Mouse (Mus musculus) neural tube, embryonic 13.5 days (tissue): ENCODE measurements around the gene Rapgef4. TPM values are rescaled to one million over a fixed set of nuclear protein-coding genes. Genes with fewer than 3 reads are reported as not detected.

ENCODE experiments used
- ATAC-seq: fragments of 200-750 bp; cut with Nextera tagmentation; 2 replicates; pipeline ENCODE4 v1.8.0; 2017; ENCODE audit warnings: low read depth, mild to moderate bottlenecking, moderate TSS enrichment, moderate library complexity
- H3K27ac ChIP-seq: fragments of 300-500 bp; sonication (generic); replicated peaks from 2 replicates; pipeline ENCODE4 v1.5.1; 2015; ENCODE audit warnings: moderate library complexity, mild to moderate bottlenecking, inconsistent platforms
- H3K27me3 ChIP-seq: fragments of 300-500 bp; sonication (generic); 2 replicates; pipeline ENCODE4 v1.6.1; 2015; ENCODE audit warnings: mild to moderate bottlenecking, inconsistent platforms
- H3K36me3 ChIP-seq: fragments of 300-500 bp; sonication (generic); 2 replicates; pipeline ENCODE4 v1.6.1; 2015; ENCODE audit warnings: mild to moderate bottlenecking, inconsistent platforms
- H3K4me1 ChIP-seq: fragments of 300-500 bp; sonication (generic); replicated peaks from 2 replicates; pipeline ENCODE4 v1.6.1; 2015; ENCODE audit warnings: inconsistent platforms
- H3K4me2 ChIP-seq: fragments of 300-500 bp; sonication (generic); 2 replicates; pipeline ENCODE4 v1.6.1; 2015; ENCODE audit warnings: inconsistent platforms, mild to moderate bottlenecking, moderate library complexity
- H3K4me3 ChIP-seq: fragments of 300-500 bp; sonication (generic); 2 replicates; pipeline ENCODE4 v1.5.1; 2015; ENCODE audit warnings: mild to moderate bottlenecking, inconsistent platforms
- H3K9ac ChIP-seq: fragments of 300-500 bp; sonication (generic); 2 replicates; pipeline ENCODE4 v1.6.1; 2015; ENCODE audit warnings: moderate library complexity, mild to moderate bottlenecking, inconsistent platforms
- H3K9me3 ChIP-seq: fragments of 300-500 bp; sonication (generic); 2 replicates; pipeline ENCODE4 v1.6.1; 2016; ENCODE audit warnings: inconsistent platforms
- WGBS: fragments of 180-500 bp; shearing (Covaris S2); methylation state at CpG from one replicate; pipeline ENCODE4 v1.1.7; 2015; 5-methylcytosine and 5-hydroxymethylcytosine counted together
- polyA plus RNA-seq: library from polyadenylated mRNA; unstranded; fragments of >200 nt; fragmentation: Nextera tagmentation; extraction: Ambion mirVana; gene quantifications from 2 replicates; pipeline ENCODE4 v1.2.1, GENCODE M21; 2015

Rapgef4 gene
- polyA plus RNA-seq, 1 experiment from 2014 or later = 24.7 TPM

DNA sequence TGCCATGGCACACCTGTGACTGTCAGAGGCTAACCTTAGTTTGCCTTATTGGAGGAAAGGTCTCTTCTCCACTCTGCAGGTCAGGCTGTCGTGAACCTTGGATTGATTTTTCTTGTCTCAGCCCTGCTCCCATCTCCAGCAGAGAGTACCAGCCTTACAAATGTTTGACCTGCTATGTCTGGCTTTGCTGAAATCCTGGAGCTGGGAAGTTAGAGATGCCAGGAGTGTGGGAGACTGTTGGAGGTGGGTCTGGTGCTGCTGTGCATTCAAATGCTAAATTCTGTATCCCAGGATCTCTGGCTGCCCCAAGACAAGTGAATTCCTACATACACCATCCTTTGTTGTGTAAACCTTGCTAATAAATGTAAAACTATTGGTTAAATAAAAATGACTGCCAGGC lies 37.7 kb downstream of the Rapgef4 start:
- Histone ChIP-seq H3K4me2 (no peak overlapping the region), H3K9ac (no peak overlapping the region), H3K27ac (no peak overlapping the region), H3K9me3 (no peaks in the 10 kb centered on the region), H3K4me1 (peaks cover 7% of the 10 kb centered on the region), H3K4me3 (no peak overlapping the region), H3K27me3 (no peaks in the 10 kb centered on the region), H3K36me3 (no peaks in the 10 kb centered on the region)
- ATAC-seq = no peak
- 63% methylated on average over 1 of the region's 1 CpGs for WGBS

DNA sequence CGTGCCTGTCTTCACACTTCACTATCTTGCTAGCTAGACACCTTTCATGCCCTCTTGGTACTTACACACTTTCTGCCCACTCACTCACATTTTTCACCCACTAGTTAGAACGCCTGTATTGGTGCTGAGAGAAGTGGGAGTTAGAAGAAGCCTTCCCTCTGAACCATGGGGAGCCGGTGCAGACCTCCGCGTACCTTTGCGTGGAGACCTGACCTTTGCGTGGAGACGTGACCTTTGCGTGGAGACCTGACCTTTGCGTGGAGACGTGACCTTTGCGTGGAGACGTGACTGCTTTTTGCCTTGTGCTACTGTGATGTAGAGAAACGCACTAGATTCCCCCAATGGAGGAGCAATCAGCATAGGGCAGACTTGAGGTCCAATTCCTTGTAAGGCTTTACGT lies 39.7 kb downstream of the Rapgef4 start:
- Histone ChIP-seq H3K27ac (no peak overlapping the region), H3K4me2 (no peak overlapping the region), H3K36me3 (no peaks in the 10 kb centered on the region), H3K4me1 (peaks cover 7% of the 10 kb centered on the region), H3K4me3 (no peak overlapping the region), H3K9me3 (no peaks in the 10 kb centered on the region), H3K9ac (no peak overlapping the region), H3K27me3 (no peaks in the 10 kb centered on the region)
- ATAC-seq = no peak
- WGBS = 95% methylated on average over 15 of the region's 15 CpGs

- peaks cover 7% of the 10 kb centered on the region for H3K4me1 ChIP-seq
- no peaks in the 10 kb centered on the region for H3K9me3 ChIP-seq
- no peak overlapping the region for H3K27ac ChIP-seq
- H3K27me3 ChIP-seq = no peaks in the 10 kb centered on the region
- H3K9ac ChIP-seq = no peak overlapping the region
- 63% methylated on average over 5 of the region's 5 CpGs for WGBS
- ATAC-seq = no peak
- H3K36me3 ChIP-seq = no peaks in the 10 kb centered on the region
- H3K4me3 ChIP-seq = no peak overlapping the region
- no peak overlapping the region for H3K4me2 ChIP-seq
Observed at GRCm38 (mm10) chr2:72021440-72021839, 40.4 kb downstream of the Rapgef4 start.

- ATAC-seq = peak; percentile 65; the same call in 1 of the 2 replicates
- no peak overlapping the region for H3K4me2 ChIP-seq
- H3K4me3 ChIP-seq = no peak overlapping the region
- H3K4me1 ChIP-seq = peaks cover 7% of the 10 kb centered on the region
- H3K27me3 ChIP-seq = no peaks in the 10 kb centered on the region
- H3K27ac ChIP-seq = no peak overlapping the region
- no peaks in the 10 kb centered on the region for H3K9me3 ChIP-seq
- H3K36me3 ChIP-seq = no peaks in the 10 kb centered on the region
- H3K9ac ChIP-seq = no peak overlapping the region
- WGBS = 55% methylated on average over 3 of the region's 3 CpGs
Observed at GRCm38 (mm10) chr2:72021845-72022244, 40.8 kb downstream of the Rapgef4 start.

DNA sequence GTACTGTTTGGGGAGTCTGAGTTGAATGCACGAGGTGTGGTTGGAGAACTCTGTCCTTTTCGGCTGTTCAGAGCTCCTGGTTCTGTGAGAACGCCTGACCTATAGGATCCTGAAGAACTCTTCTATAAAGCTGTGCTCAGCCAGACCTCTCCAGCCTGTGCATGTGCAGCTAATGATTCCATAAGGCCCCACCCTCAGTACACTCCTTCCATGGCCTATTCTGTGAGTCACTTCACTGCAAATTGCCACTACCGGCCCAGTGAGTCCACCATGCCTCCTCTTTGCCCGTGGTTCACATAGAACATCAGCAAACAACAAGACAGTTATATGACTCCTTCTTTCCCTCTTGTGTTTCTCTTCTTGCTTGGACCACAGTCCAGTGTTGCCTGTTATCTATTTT lies 42.8 kb downstream of the Rapgef4 start:
- Histone ChIP-seq H3K9ac (no peak overlapping the region), H3K27ac (no peak overlapping the region), H3K4me1 (peaks cover 7% of the 10 kb centered on the region), H3K27me3 (no peaks in the 10 kb centered on the region), H3K4me3 (no peak overlapping the region), H3K4me2 (no peak overlapping the region), H3K36me3 (no peaks in the 10 kb centered on the region), H3K9me3 (no peaks in the 10 kb centered on the region)
- WGBS = 90% methylated on average over 5 of the region's 5 CpGs
- no peak for ATAC-seq

- Histone ChIP-seq H3K9ac (no peak overlapping the region), H3K27me3 (no peaks in the 10 kb centered on the region), H3K9me3 (no peaks in the 10 kb centered on the region), H3K36me3 (no peaks in the 10 kb centered on the region), H3K4me3 (no peak overlapping the region), H3K4me1 (peaks cover 7% of the 10 kb centered on the region), H3K27ac (no peak overlapping the region), H3K4me2 (no peak overlapping the region)
- 91% methylated on average over 5 of the region's 5 CpGs for WGBS
- ATAC-seq = no peak
Observed at GRCm38 (mm10) chr2:72025660-72026059, 44.6 kb downstream of the Rapgef4 start.

DNA sequence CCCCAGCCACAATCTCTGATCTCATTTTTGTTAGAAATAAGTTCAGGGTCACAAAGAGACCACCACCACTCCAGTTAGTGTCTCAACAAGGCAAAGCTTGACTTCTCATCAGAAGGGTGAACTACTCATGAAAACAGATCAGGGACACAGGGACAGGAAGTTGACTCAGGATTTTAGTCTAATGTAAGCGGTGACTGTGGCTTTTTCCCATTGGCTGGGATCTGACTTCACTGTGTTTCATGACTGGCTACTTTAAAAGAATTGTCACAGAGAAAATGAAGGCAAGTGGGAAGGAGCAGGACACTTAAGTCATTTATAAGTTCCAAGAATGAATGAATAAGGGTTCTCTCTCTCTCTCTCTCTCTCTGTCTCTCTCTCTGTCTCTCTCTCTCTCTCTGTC lies 45.5 kb downstream of the Rapgef4 start:
- no peaks in the 10 kb centered on the region for H3K27me3 ChIP-seq
- H3K9ac ChIP-seq = no peak overlapping the region
- no peaks in the 10 kb centered on the region for H3K36me3 ChIP-seq
- H3K4me3 ChIP-seq = no peak overlapping the region
- H3K4me2 ChIP-seq = no peak overlapping the region
- no peaks in the 10 kb centered on the region for H3K9me3 ChIP-seq
- peaks cover 5% of the 10 kb centered on the region for H3K4me1 ChIP-seq
- no peak overlapping the region for H3K27ac ChIP-seq
- ATAC-seq = no peak
- WGBS = 86% methylated on average over 1 of the region's 1 CpGs

- no peak for ATAC-seq
- Histone ChIP-seq H3K27me3 (no peaks in the 10 kb centered on the region), H3K9ac (no peak overlapping the region), H3K27ac (no peak overlapping the region), H3K4me3 (no peak overlapping the region), H3K4me2 (no peak overlapping the region), H3K4me1 (no peaks in the 10 kb centered on the region), H3K9me3 (no peaks in the 10 kb centered on the region), H3K36me3 (no peaks in the 10 kb centered on the region)
- WGBS = 83% methylated on average over 1 of the region's 1 CpGs
Observed at GRCm38 (mm10) chr2:72029081-72029480, 48.0 kb downstream of the Rapgef4 start.

GRCm38 (mm10) chr2:72029586-72030144 lies 48.6 kb downstream of the Rapgef4 start:
- Histone ChIP-seq H3K36me3 (no peaks in the 10 kb centered on the region), H3K27me3 (no peaks in the 10 kb centered on the region), H3K4me1 (no peaks in the 10 kb centered on the region), H3K4me2 (no peak overlapping the region), H3K4me3 (no peak overlapping the region), H3K9me3 (no peaks in the 10 kb centered on the region), H3K27ac (no peak overlapping the region), H3K9ac (no peak overlapping the region)
- ATAC-seq = no peak
- WGBS = 83% methylated on average over 5 of the region's 5 CpGs

- H3K4me1 ChIP-seq = no peaks in the 10 kb centered on the region
- WGBS = 71% methylated on average over 5 of the region's 5 CpGs
- H3K27me3 ChIP-seq = peaks cover 5% of the 10 kb centered on the region
- no peaks in the 10 kb centered on the region for H3K36me3 ChIP-seq
- ATAC-seq = no peak
- no peak overlapping the region for H3K9ac ChIP-seq
- H3K9me3 ChIP-seq = no peaks in the 10 kb centered on the region
- H3K27ac ChIP-seq = no peak overlapping the region
- H3K4me3 ChIP-seq = no peak overlapping the region
- no peak overlapping the region for H3K4me2 ChIP-seq
Observed at GRCm38 (mm10) chr2:72031717-72032116, 50.7 kb downstream of the Rapgef4 start.

GRCm38 (mm10) chr2:72035616-72036015 lies 54.6 kb downstream of the Rapgef4 start:
- peaks cover 20% of the 10 kb centered on the region for H3K4me1 ChIP-seq
- H3K27me3 ChIP-seq = peaks cover 14% of the 10 kb centered on the region
- no peak overlapping the region for H3K9ac ChIP-seq
- H3K27ac ChIP-seq = no peak overlapping the region
- no peaks in the 10 kb centered on the region for H3K36me3 ChIP-seq
- ATAC-seq = no peak
- H3K4me3 ChIP-seq = no peak overlapping the region
- H3K4me2 ChIP-seq = no peak overlapping the region
- H3K9me3 ChIP-seq = no peaks in the 10 kb centered on the region
- 52% methylated on average over 8 of the region's 8 CpGs for WGBS

DNA sequence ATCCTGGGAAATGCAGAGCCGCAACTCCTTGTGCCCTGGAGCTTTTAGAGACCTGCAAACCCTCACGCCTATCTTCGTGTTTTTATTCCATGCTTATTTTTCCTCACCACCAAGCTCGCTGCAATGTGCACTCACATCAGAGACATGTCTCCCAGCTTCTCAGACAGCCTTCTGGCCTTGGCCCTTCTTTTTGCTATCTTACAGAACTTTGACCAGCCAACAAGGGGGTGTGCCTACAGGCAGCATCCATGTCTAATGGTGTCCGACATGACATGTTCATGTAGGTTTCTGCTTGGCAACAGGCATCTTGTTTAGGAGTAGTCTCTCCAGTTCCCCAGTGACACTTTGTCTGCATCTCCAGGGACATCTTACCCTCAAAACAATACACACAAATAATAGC lies 56.3 kb downstream of the Rapgef4 start:
- Histone ChIP-seq H3K27me3 (peaks cover 18% of the 10 kb centered on the region), H3K9ac (no peak overlapping the region), H3K9me3 (no peaks in the 10 kb centered on the region), H3K4me2 (no peak overlapping the region), H3K4me3 (no peak overlapping the region), H3K27ac (no peak overlapping the region), H3K36me3 (no peaks in the 10 kb centered on the region), H3K4me1 (peaks cover 20% of the 10 kb centered on the region)
- ATAC-seq = no peak
- whole genome bisulfite sequencing = 89% methylated on average over 5 of the region's 5 CpGs

GRCm38 (mm10) chr2:72038235-72038634 lies 57.2 kb downstream of the Rapgef4 start:
- 0 out of 2 replicates have a peak overlapping the region, but pooled peaks have one; percentile 5 for H3K27ac ChIP-seq
- 3% methylated on average over 1 of the region's 1 CpGs for WGBS
- no peaks in the 10 kb centered on the region for H3K9me3 ChIP-seq
- H3K4me1 ChIP-seq = peaks cover 20% of the 10 kb centered on the region
- no peak overlapping the region for H3K4me3 ChIP-seq
- H3K27me3 ChIP-seq = peaks cover 18% of the 10 kb centered on the region
- H3K36me3 ChIP-seq = no peaks in the 10 kb centered on the region
- ATAC-seq = no peak
- peak overlapping the region; percentile 35; the same call in 1 of the 2 replicates for H3K9ac ChIP-seq
- H3K4me2 ChIP-seq = peak overlapping the region; percentile 43
